Mouse (Mus musculus): ENCODE measurements around the gene Sgms2.

DNA sequence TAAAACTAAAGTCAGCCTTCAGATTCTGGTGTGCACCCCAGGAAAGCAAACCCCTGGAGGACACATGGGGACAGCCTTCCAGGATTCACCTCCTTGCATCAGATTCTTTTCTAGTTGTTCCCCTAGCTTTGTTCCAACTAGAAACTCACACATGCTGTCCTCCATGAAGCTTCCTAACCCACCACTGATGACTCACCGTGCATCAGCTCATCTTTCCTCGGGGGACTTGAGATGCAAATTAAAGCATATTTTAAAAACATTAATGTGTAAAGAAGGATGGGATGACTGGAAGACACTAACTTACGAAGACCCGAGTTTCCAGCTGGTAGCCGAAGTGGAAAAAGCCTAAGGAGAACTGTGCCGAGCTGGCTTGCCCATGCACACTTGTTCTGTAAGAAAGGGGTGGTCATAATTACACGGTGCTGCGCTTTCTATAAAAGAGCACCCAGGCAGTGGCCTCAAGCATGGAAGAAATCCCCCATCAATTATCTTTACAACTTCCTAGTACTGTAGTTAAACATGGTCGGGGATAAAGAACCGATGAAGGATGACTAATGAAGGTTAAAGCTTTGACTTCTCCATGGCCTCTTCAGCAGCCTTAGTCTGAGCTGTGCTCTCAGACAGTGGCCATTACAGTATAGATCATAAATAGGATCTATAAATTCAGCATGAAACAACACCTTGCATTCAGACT, 10.6 kb upstream of the Sgms2 start:
- TF ChIP-seq CTCF (IDR thresholded peaks at IDR 0.05; ENCODE audit: low read depth) (no peak), EP300 (IDR thresholded peaks at IDR 0.05; ENCODE audit: low read depth) (no peak)

All from liver, postnatal 0 days (tissue).